Mouse (Mus musculus) heart, postnatal 36 days (tissue): ENCODE results near the gene Pi4k2a. TPM values are rescaled to one million over a fixed set of nuclear protein-coding genes. Genes with fewer than 3 reads are reported as not detected.

Experiments
- DNase-seq, 2 experiments: peaks; one replicate each; pipeline ENCODE4 v3.0.0; 2021 to 2022
- intact Hi-C: fragments of 180-260 bp; cut with DNase I; formaldehyde crosslinking; loops from one replicate; pipeline ENCODE4 v1.15.1; 2025
- total RNA-seq, 2 experiments: library from RNA; stranded (reverse); gene quantifications; 2 replicates each; pipeline ENCODE4 v1.2.3; 2021

Gene Pi4k2a
- total RNA-seq = 10 to 100 TPM; 19.6 to 25.4 TPM

GRCm38 (mm10) chr19:42089748-42090595, at the start of gene Pi4k2a:
Pi4k2a (plus strand) TSS chr19:42090470.
- peak; percentile 96 to 97 for DNase-seq
- intact Hi-C loops = loop anchor here (2.0 to 5.0 kb wide), 4 partner anchors 39 to 113 kb away; partner anchors contain the start of gene Avpi1

DNA sequence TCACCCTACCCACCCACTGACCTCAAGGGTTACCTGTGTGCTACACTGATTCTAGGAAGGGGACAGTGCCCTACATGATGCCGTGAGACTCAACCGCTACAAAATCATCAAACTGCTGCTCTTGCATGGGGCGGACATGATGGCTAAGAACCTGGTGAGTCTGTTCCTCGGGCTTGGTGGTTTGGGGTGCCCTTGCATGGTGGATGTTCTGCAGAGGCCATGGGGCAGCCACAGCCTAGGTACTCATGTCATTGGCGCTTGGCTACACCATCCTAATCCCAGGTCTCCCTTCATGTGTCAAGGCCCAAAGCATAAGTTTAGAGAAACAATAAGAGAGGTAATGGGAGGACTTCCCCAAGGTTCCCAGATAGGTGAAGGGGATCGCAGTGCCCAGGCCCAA, 46.3 kb upstream of the Pi4k2a start:
- intact Hi-C loops = no loop called here
- no peak for DNase-seq

DNA sequence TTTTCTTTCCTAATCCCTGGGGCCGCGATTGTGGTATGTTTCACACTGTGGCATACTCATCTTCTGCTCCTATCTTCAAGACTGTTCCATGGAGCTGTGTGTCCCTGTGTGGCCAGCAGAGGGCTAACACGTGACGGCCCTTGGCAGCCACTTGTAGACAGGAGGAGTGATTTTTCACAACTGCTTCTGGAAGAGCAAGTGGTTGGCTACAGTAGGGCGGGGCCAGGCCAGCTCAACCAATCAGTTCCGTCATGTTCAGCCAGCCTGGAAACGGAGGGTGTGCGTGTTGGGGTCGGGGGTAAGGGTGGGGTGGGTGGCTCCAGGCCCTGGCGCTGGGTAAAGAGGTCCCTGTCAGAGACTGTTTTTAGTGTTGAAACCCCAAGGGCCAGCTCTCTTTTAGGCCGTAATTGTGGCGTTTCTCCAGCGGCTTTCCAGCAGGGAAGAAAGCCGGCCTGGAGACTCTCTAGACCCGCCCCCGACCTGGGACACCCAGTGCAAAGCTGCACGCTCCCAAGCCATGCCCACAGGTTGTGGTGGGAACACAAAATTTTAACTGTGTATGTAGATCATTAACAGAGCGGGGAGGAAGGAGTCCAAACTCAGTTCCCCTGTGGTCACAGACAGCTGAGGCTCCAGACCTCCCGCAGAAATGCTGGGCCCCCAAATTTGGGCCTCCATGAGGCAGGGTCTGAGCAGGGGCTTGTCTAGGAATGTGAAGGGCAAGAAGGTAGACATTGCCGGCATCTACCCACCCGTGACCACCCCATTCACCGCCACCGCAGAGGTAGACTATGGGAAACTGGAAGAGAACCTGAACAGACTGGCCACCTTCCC, 44.8 kb upstream of the Pi4k2a start, which contains the start of gene Hoga1:
TSS of gene Hoga1 (plus strand) at position 342 of the 834 bp plus-strand sequence.
- intact Hi-C loops = no loop called here
- peak; percentile 76 to 78 for DNase-seq

DNA sequence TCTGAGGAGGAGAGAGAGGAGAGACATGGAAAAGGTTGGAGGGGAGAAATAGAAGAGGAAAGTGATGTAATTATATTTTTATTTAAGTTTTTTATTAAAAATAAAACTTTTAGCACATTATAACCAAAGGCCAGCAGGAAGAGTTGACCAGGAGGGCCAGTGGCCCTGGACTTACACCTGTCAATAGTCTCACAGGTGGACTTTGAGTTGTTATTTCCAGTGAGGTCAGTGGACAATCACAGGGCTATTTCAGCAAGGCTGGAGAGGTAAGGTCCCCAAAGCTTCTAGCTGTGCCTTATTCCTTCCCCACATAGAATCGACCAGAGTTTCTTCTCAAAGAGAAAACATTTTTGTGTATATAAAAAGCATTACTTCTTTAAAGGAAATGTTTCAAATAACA, 40.0 kb upstream of the Pi4k2a start:
- DNase-seq = no peak
- intact Hi-C loops = no loop called here

DNA sequence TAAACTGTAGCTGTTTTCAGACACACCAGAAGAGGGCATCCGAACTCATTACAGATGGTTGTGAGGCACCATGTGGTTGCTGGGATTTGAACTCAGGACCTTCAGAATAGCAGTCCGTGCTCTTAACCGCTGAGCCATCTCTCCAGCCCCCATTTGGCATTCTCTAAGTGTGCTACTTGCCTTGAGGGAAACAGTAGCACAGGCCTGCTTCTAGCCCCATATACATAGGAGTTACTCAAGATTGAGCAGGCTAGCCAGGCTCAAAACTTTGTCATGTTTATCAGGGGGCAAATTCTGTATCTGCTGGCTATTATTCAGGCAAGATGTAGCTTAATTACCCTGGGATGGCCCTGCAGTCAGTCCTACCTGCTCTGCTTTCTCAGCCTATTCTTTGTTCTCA, 38.9 kb upstream of the Pi4k2a start:
- no peak for DNase-seq
- intact Hi-C loops = no loop called here

DNA sequence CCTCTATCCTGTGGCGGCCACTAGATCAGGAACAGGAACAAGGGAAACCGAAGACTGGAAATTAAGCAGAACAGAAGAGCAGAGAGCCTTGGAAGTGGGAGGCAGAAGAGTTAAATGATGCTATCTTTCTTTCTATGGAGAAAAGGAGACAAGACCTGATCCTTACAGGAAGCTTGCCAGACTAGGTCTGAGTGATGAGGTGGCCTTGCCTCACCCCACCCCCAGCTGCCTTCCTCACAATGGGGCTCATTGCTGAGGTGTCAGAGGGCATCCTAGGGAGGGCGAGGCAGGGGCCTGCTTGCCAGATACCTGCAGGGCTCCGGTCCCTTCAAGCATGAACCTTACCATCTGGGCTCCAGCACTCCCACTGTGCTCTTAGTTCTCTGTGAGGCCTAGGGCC, 38.3 kb upstream of the Pi4k2a start, which contains the start of gene 4933411K16Rik:
TSS of gene 4933411K16Rik (plus strand) at position 301 of the 400 bp plus-strand sequence.
- intact Hi-C loops = no loop called here

GRCm38 (mm10) chr19:42054255-42054654, 36.0 kb upstream of the Pi4k2a start:
- intact Hi-C loops = no loop called here

More for the DNA sequence above, 38.3 kb upstream of the Pi4k2a start, which contains the start of gene 4933411K16Rik:
- no peak for DNase-seq

DNA sequence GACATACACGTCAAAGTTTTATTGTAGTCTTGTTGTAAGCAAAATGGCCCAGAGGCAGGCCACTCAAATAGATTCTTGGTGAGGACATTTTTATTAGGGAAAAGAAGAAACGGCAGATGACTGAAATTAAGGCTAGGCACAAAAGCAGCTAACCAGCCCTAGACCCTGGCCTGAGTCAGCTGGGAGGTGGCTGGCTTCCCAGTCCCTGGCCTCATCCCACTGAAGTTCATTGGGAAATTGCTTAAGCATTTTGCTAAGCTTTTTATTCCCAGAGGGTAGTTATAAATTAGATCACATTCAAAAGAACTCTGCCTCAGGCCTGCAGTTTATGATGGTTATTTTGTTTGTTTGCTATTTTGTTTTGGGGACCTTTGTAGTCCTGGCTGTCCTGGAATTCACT, 34.4 kb upstream of the Pi4k2a start:
- DNase-seq = peak; percentile 63 to 65
- intact Hi-C loops = no loop called here

More at GRCm38 (mm10) chr19:42054255-42054654, 36.0 kb upstream of the Pi4k2a start:
- DNase-seq = no peak

GRCm38 (mm10) chr19:42056719-42057409, 33.4 kb upstream of the Pi4k2a start:
- intact Hi-C loops = no loop called here
- no peak for DNase-seq

DNA sequence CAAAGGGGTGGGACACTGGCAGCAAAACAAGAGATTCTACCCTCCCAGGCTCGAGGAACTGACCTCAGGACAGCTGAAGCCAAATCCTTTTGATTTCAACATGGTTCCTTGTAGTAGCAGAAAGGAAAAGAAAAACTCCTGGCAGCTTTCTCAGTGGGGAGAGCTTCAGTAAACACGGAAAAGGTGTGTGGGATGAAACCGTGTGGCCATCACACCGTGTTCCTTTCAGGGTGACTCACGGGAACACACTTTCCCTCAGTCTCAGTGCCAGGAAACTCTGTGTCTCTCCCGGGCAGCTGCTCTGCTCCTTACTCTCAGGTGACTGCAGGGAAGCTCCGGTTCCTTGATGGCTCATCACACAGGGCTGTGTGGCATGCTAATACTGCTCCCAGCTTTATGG, 31.8 kb upstream of the Pi4k2a start:
- no peak for DNase-seq
- intact Hi-C loops = no loop called here

GRCm38 (mm10) chr19:42061443-42061842, 28.8 kb upstream of the Pi4k2a start:
- DNase-seq = no peak
- intact Hi-C loops = no loop called here

GRCm38 (mm10) chr19:42068441-42069240, 21.6 kb upstream of the Pi4k2a start:
- peak; percentile 18 to 43 for DNase-seq
- intact Hi-C loops = loop anchor here (2.0 kb wide), 1 partner anchor 34 kb away; the partner anchor contains the start of gene Ankrd2

DNA sequence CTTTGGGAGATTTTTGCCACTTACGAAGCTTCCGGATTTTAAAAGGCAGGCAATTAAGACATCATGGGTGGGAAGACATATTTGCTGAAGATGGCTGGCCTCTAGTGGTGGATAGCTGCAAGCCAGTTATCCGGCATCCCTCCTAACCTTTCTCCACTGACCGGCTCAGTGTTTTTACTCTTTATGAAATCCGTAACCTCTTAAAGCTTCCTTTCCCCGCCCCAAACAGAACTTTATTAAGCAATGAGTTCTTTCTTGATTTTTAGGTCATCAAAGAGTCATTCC, 21.1 kb upstream of the Pi4k2a start:
- DNase-seq = peak in 1 of 2 experiments; percentile 34
- intact Hi-C loops = loop anchor here (2.0 kb wide), 1 partner anchor 34 kb away; the partner anchor contains the start of gene Ankrd2

- intact Hi-C loops = no loop called here
Observed at GRCm38 (mm10) chr19:42071221-42071620, 19.0 kb upstream of the Pi4k2a start.

DNA sequence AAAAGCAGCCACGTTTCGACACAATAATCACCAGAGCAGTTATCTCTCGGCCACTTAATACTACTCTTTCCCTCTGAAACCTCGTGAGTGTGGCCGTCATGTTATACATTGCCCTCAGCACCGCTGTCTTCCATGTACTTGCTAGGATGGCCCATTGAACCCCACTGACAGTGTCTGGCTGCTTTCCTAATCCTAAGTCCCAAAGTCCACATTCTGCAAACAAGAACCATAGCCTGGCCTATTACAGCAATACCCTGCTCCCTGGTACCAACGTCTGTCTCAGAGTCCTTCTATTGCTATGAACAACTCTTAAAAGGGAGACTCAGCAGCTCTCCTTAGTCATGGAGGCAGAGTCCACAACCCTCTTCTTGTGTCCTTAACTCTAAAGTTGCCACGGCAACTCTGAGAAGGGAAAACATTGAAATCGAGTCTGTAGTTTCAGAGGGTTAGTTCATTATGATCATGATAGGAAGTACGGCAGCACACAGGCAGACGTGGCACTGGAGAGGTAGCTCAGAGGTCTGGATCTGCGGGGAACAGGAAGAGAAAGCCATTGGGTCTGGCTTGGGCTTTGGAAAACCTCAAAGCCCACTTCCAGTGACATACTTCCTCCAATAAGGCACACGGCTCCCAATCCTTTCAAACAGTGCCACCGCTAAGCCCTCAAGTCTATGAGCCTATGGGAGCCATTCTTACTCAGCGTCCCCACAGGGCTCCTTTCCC, 18.2 kb upstream of the Pi4k2a start:
- intact Hi-C loops = no loop called here
- DNase-seq = no peak

More at GRCm38 (mm10) chr19:42071221-42071620, 19.0 kb upstream of the Pi4k2a start:
- no peak for DNase-seq

- intact Hi-C loops = no loop called here
- no peak for DNase-seq
Observed at GRCm38 (mm10) chr19:42072802-42073201, 17.5 kb upstream of the Pi4k2a start.

DNA sequence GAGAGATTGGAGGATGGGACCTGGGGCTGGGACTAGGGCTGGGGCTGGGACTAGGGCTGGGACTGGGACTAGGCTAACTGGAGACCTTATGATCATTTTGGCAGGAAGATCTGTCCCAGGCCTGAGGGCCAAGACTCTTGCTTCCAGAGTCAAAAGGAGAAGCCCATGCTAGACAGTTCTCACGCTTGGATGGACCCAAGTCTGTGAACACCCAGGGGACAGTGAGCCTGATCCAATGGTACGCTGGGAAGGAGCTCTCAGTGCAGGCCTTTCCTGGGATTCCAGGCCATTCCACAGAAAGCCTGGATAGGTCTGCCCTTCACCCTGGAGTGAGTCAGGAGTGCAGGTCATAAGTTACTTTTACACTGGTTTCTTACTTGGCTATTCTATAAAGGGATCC, 15.2 kb upstream of the Pi4k2a start:
- intact Hi-C loops = no loop called here
- DNase-seq = no peak

DNA sequence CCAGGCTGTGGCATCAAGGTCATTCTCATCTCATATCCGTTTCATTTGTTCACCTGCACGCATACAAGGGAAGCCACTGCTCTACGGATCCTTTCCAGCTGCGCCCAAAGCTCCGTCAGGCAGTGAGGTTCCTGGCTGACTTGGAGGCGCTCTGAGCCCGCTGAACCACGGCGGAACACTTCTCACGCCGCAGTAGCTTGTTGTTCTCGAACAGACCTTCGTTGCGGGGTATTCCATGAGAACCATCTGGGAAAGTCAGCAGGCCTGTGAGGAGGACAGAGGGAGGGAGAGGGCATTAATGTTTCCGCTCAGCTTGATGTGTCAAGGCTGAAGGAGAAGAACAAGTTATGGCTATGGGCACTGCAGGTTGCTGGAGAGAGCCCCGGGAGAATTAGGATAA, 14.3 kb upstream of the Pi4k2a start:
- DNase-seq = no peak
- intact Hi-C loops = no loop called here

DNA sequence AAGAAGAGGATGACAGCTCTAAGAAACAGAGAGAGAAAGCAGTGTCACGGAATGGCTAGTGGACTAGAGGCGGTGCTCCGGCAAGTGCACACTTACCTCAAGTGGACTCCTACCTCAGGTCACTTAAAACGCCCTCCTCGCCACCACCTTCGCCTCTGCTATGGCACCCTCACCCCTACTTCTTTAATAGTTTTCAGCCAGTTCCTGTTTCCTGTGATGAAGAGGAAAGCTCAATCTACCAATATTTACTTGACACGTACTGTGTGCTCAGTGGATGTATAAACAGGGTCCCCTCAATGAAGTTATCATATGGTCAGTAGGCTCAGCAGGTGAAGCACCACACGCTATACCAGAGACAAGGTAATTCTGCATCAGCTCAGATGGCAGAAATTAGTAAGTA, 11.7 kb upstream of the Pi4k2a start:
- no peak for DNase-seq

More for the DNA sequence above, 11.7 kb upstream of the Pi4k2a start:
- intact Hi-C loops = no loop called here
